In the genomic region with DNA sequence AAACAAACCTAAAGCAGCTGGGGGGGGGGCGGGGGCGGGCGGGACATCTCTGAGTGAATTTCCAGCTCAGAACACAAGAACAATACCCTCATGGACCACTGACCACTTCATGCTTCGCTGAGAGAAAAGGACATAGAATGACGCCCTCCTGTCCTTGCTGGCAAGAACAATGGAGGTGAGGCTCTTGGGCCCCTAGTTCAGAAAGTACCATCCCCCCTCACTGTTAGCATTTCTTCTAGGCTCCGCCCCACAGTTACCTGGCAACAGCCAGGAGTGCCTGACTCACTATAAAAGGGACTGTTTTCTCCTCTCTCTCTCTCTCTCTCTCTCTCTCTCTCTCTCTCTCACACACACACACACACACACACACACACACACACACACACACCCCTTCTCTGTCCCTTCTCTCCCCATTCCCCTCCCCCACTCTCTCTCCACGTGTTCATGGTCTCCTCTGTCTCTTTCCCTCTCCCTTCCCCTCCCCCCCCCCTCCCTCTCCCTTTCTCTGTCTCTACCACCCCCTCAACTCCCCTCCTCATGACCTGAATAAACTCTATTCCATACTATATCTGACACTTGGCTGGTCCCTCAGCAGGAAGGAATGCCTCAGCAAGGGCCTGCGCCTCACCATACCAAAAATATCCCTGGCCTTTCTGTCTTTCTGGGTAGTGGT, we compare ENCODE assay signal across 15 mouse cellular contexts. TPM values are rescaled to one million over a fixed set of nuclear protein-coding genes. Genes with fewer than 3 reads are reported as not detected.
A peak's percentile ranks its signal among the peaks of the same experiment; 100 is the strongest.
DNase-seq lines count a peak whose midpoint lies in the region; ATAC-seq and TF ChIP-seq lines count a peak whose summit lies in the region.
"Had no signal": no experiment of that assay in that cellular context is flagged by ENCODE, and none has a peak within 500 bp of the region (broad histone marks: within the 10 kb centered on the region; RNA-seq: fewer than 3 reads in every experiment).

No protein-coding gene starts in this region.

- H3K9me3 ChIP-seq in kidney, postnatal 0 days (replicated peaks; ENCODE audit: low read length): no peaks in the 10 kb centered on the region
- no peaks in the 10 kb centered on the region for H3K9me3 ChIP-seq in lung, embryonic 15.5 days
- H3K9me3 ChIP-seq: heart, embryonic 12.5 days had no signal

- H3K4me1 ChIP-seq in kidney, postnatal 0 days (replicated peaks; ENCODE audit: insufficient read depth, low read length): no peaks in the 10 kb centered on the region
- peaks cover 4% of the 10 kb centered on the region; the same call in 1 of the 2 replicates for H3K4me1 ChIP-seq in lung, embryonic 15.5 days

- 57% methylated on average over 8 of the region's 8 CpGs for WGBS in kidney, postnatal 0 days
- 54% methylated on average over 7 of the region's 8 CpGs for WGBS in lung, embryonic 15.5 days

- no peak overlapping the region for H3K4me2 ChIP-seq in kidney, postnatal 0 days (ENCODE audit: low read length)
- no peak overlapping the region for H3K4me2 ChIP-seq in lung, embryonic 15.5 days
- H3K4me2 ChIP-seq: heart, embryonic 12.5 days had no signal

- no peak overlapping the region for H3K4me3 ChIP-seq in kidney, postnatal 0 days (replicated peaks; ENCODE audit: low read depth, low read length)
- no peak overlapping the region for H3K4me3 ChIP-seq in lung, embryonic 15.5 days
- H3K4me3 ChIP-seq: heart, embryonic 12.5 days had no signal

- H3K9ac ChIP-seq in kidney, postnatal 0 days (ENCODE audit: low read depth, low read length): no peak overlapping the region
- no peak overlapping the region for H3K9ac ChIP-seq in lung, embryonic 15.5 days
- H3K9ac ChIP-seq: heart, embryonic 12.5 days had no signal

- 0 out of 2 replicates have a peak, but pooled peaks have one; percentile 30 for ATAC-seq in kidney, postnatal 0 days (replicated peaks; ENCODE audit: low FRiP score, low read depth)
- peak; percentile 36; the same call in 1 of the 2 replicates for ATAC-seq in lung, embryonic 15.5 days (ENCODE audit: borderline replicate concordance, extremely low read depth, low FRiP score, low TSS enrichment)
- no peak for ATAC-seq in erythroblast, adult 5-6 weeks (replicated peaks; ENCODE audit: low FRiP score, poor library complexity, severe bottlenecking)
- no peak for ATAC-seq in CD4-positive, CD25-positive, alpha-beta regulatory T cell, adult 4 months

- no peaks in the 10 kb centered on the region for H3K27me3 ChIP-seq in kidney, postnatal 0 days (ENCODE audit: insufficient read depth, low read length)
- H3K27me3 ChIP-seq in lung, embryonic 15.5 days: peaks cover 5% of the 10 kb centered on the region
- H3K27me3 ChIP-seq: CH12.LX; heart, embryonic 12.5 days had no signal

- DNase-seq in kidney, postnatal 0 days (ENCODE audit: low spot score): peak; percentile 14
- DNase-seq in kidney, postnatal 4 days: no peak
- DNase-seq in embryo, embryonic 10.5 days (ENCODE audit: low spot score): peak; percentile 76
- DNase-seq in retina, embryonic 14.5 days (ENCODE audit: low spot score): peak; percentile 78
- DNase-seq in left cerebral cortex, postnatal 36 days (ENCODE audit: low spot score in 2 of 2): no peak
- DNase-seq: cerebellum, postnatal 25 days; kidney, postnatal 25 days had no signal

- TF ChIP-seq CTCF in kidney, postnatal 0 days (IDR thresholded peaks at IDR 0.05; ENCODE audit: low read depth): no peak

- no peak overlapping the region for H3K27ac ChIP-seq in kidney, postnatal 0 days
- peak overlapping the region; percentile 72 for H3K27ac ChIP-seq in lung, embryonic 15.5 days

- intact Hi-C loops in left cerebral cortex, postnatal 36 days (cut with DNase I): no loop called here

- no peaks in the 10 kb centered on the region for H3K36me3 ChIP-seq in kidney, postnatal 0 days (ENCODE audit: insufficient read depth, low read length)
- H3K36me3 ChIP-seq in lung, embryonic 15.5 days: no peaks in the 10 kb centered on the region
- H3K36me3 ChIP-seq: heart, embryonic 12.5 days had no signal

RNA-seq across cellular contexts. Expression of gene Mtnr1a, which starts 4.6 kb away (rescaled TPM):
- polyA plus RNA-seq in kidney, postnatal 0 days (2015; fragmentation: Nextera tagmentation; extraction: Ambion mirVana): not detected in 2 replicates
- 0.16 and 0.22 TPM in 2 replicates for polyA plus RNA-seq in lung, embryonic 15.5 days (2015; fragmentation: Nextera tagmentation; extraction: Ambion mirVana)
- not detected in 2 replicates for total RNA-seq in erythroblast, adult 5-6 weeks (2015; ENCODE audit: low replicate concordance)
- not detected in 2 replicates for total RNA-seq in erythroblast, adult 5-6 weeks (2017; ENCODE audit: low replicate concordance)
- polyA plus RNA-seq in CD4-positive, CD25-positive, alpha-beta regulatory T cell, adult 4 months (2017; shearing (Covaris generic)): not detected
- total RNA-seq in left cerebral cortex, postnatal 36 days (2021): not detected
- total RNA-seq: CH12.LX; left cerebral cortex, postnatal 14 days; megakaryocyte, adult 5-6 weeks had no signal
- polyA plus RNA-seq: frontal cortex, adult 2 months; heart, embryonic 12.5 days had no signal

Comparison
In these comparisons a context has a peak if more than half of its experiments do, and no peak if none do; other contexts are left out.
1. DNase-seq: peak in kidney, postnatal 0 days (single experiment), embryo, embryonic 10.5 days (single experiment) and retina, embryonic 14.5 days (single experiment); none in kidney, postnatal 4 days (0 of 2) and left cerebral cortex, postnatal 36 days (0 of 2).
2. ATAC-seq: peak in kidney, postnatal 0 days (single experiment) and lung, embryonic 15.5 days (single experiment); none in erythroblast, adult 5-6 weeks (single experiment) and CD4-positive, CD25-positive, alpha-beta regulatory T cell, adult 4 months (single experiment).